Mouse (Mus musculus) kidney, embryonic 16.5 days (tissue): ENCODE data around the gene Exoc7. TPM values are rescaled to one million over a fixed set of nuclear protein-coding genes. Genes with fewer than 3 reads are reported as not detected.
"Not testable (repeated sequence)": the region's sequence is repeated elsewhere in the genome, so short reads cannot be mapped to it uniquely, and the experiment has no call there.

ENCODE experiments used
- ATAC-seq: fragments of 200-750 bp; cut with Nextera tagmentation; 2 replicates; pipeline ENCODE4 v1.8.0; 2017; ENCODE audit warnings: moderate TSS enrichment; ENCODE audit not compliant: low FRiP score, low TSS enrichment
- H3K27ac ChIP-seq: fragments of 300-500 bp; sonication (generic); 2 replicates; pipeline ENCODE4 v1.5.1; 2014; ENCODE audit warnings: low read length
- H3K27me3 ChIP-seq: fragments of 300-500 bp; sonication (generic); 2 replicates; pipeline ENCODE4 v1.6.1; 2014; ENCODE audit warnings: low read length, control low read depth, mixed read lengths; ENCODE audit not compliant: insufficient read depth
- H3K36me3 ChIP-seq: fragments of 300-500 bp; sonication (generic); 2 replicates; pipeline ENCODE4 v1.6.1; 2014; ENCODE audit warnings: low read length, control low read depth, mixed read lengths; ENCODE audit not compliant: insufficient read depth
- H3K4me1 ChIP-seq: fragments of 300-500 bp; sonication (generic); 2 replicates; pipeline ENCODE4 v1.6.1; 2014; ENCODE audit warnings: low read length, control low read depth, mixed read lengths; ENCODE audit not compliant: insufficient read depth
- H3K4me2 ChIP-seq: fragments of 300-500 bp; sonication (generic); replicated peaks from 2 replicates; pipeline ENCODE4 v1.6.1; 2014; ENCODE audit warnings: low read depth, low read length
- H3K4me3 ChIP-seq: fragments of 300-500 bp; sonication (generic); 2 replicates; pipeline ENCODE4 v1.5.1; 2014; ENCODE audit warnings: mild to moderate bottlenecking, low read length
- H3K9ac ChIP-seq: fragments of 300-500 bp; sonication (generic); replicated peaks from 2 replicates; pipeline ENCODE4 v1.6.1; 2014; ENCODE audit warnings: low read length
- H3K9me3 ChIP-seq: fragments of 300-500 bp; sonication (generic); 2 replicates; pipeline ENCODE4 v1.6.1; 2016; ENCODE audit warnings: low read length, control low read depth
- WGBS: fragments of 180-500 bp; shearing (Covaris S2); extraction: QIAGEN DNeasy Blood & Tissue Kit; methylation state at CpG from one replicate; pipeline ENCODE4 v1.1.7; 2014; 5-methylcytosine and 5-hydroxymethylcytosine counted together
- polyA plus RNA-seq: library from polyadenylated mRNA; unstranded; fragments of >200 nt; fragmentation: Nextera tagmentation; extraction: Ambion mirVana; gene quantifications from 2 replicates; pipeline ENCODE4 v1.2.1, GENCODE M21; 2015

The Exoc7 gene
- polyA plus RNA-seq, 1 experiment from 2014 or later: 71.5 TPM

DNA sequence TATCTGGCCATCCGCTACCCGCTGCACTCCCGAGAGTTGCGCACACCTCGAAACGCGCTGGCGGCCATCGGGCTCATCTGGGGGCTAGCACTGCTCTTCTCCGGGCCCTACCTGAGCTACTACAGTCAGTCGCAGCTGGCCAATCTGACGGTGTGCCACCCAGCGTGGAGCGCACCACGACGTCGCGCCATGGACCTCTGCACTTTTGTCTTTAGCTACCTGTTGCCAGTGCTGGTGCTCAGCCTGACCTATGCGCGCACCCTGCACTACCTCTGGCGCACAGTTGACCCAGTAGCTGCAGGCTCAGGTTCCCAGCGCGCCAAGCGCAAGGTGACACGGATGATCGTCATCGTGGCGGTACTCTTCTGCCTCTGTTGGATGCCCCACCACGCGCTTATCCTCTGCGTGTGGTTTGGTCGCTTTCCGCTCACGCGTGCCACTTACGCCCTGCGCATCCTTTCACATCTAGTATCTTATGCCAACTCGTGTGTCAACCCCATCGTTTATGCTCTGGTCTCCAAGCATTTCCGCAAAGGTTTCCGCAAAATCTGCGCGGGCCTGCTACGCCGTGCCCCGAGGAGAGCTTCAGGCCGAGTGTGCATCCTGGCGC is 24.0 kb downstream of the Exoc7 start:
- no peak for ATAC-seq
- 8% methylated on average over 48 of the region's 48 CpGs for WGBS
- Histone ChIP-seq H3K36me3 (0 out of 2 replicates have a peak, but pooled peaks cover under 1% of the 10 kb centered on the region), H3K9me3 (0 out of 2 replicates have a peak, but pooled peaks cover 7% of the 10 kb centered on the region), H3K27me3 (peaks cover 59% of the 10 kb centered on the region), H3K27ac (no peak overlapping the region), H3K4me3 (peak overlapping the region; percentile 24; the same call in 1 of the 2 replicates), H3K4me1 (peaks cover 22% of the 10 kb centered on the region), H3K9ac (no peak overlapping the region), H3K4me2 (no peak overlapping the region; the same call in 1 of the 2 replicates)

DNA sequence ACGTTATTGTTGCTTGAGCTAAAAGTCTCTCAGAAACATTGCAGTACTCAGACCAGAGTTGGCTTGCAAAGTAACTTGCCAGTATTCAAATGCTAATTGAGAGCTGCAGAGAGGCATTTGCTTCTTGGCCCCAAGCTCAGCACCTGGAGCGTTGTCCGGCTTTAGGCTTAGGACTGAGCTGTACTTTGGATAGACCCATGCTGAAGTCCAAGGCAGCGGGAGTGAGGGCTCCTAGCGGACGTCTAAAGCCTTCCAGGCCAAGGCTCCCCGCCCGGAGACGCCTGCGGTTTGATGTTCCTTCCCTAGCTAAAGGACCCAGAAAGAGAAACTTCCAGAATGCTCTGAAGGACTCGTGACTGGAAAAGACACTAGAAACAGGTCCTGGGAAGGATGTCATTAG is 24.9 kb downstream of the Exoc7 start:
- Histone ChIP-seq H3K9me3 (0 out of 2 replicates have a peak, but pooled peaks cover 7% of the 10 kb centered on the region), H3K27ac (no peak overlapping the region), H3K4me1 (peaks cover 22% of the 10 kb centered on the region), H3K27me3 (peaks cover 59% of the 10 kb centered on the region), H3K36me3 (no peaks in the 10 kb centered on the region), H3K4me3 (peak overlapping the region; percentile 16; the same call in 1 of the 2 replicates), H3K4me2 (no peak overlapping the region; the same call in 1 of the 2 replicates), H3K9ac (no peak overlapping the region)
- under 1% methylated on average over 11 of the region's 11 CpGs for WGBS
- no peak for ATAC-seq

GRCm38 (mm10) chr11:116281671-116282070 is 25.4 kb downstream of the Exoc7 start:
- 1% methylated on average over 18 of the region's 18 CpGs for WGBS
- peaks cover 22% of the 10 kb centered on the region for H3K4me1 ChIP-seq

GRCm38 (mm10) chr11:116280751-116281663 is 26.0 kb downstream of the Exoc7 start, which contains the start of gene Galr2:
TSS of gene Galr2 (plus strand) at chr11:116280939.
- Histone ChIP-seq H3K4me3 (peak within 1 kb of the TSS; percentile 28), H3K36me3 (no peaks in the 10 kb centered on the region), H3K4me1 (peaks cover 22% of the 10 kb centered on the region), H3K4me2 (peak within 1 kb of the TSS; percentile 51), H3K9me3 (0 out of 2 replicates have a peak, but pooled peaks cover 7% of the 10 kb centered on the region), H3K27ac (no peak within 1 kb of the TSS), H3K9ac (peak within 1 kb of the TSS; percentile 37), H3K27me3 (peaks cover 59% of the 10 kb centered on the region)
- WGBS: 5% methylated on average over 48 of the region's 48 CpGs
- ATAC-seq: no peak

More at GRCm38 (mm10) chr11:116281671-116282070, 25.4 kb downstream of the Exoc7 start:
- peak overlapping the region; percentile 37 for H3K9ac ChIP-seq
- H3K36me3 ChIP-seq: no peaks in the 10 kb centered on the region
- peak overlapping the region; percentile 28 for H3K4me3 ChIP-seq
- no peak for ATAC-seq
- H3K9me3 ChIP-seq: 0 out of 2 replicates have a peak, but pooled peaks cover 7% of the 10 kb centered on the region
- peak overlapping the region; percentile 51 for H3K4me2 ChIP-seq
- peaks cover 59% of the 10 kb centered on the region for H3K27me3 ChIP-seq
- H3K27ac ChIP-seq: no peak overlapping the region

GRCm38 (mm10) chr11:116277184-116277583 is 29.8 kb downstream of the Exoc7 start:
- not testable (repeated sequence) for H3K27ac ChIP-seq, H3K4me2 ChIP-seq, H3K9me3 ChIP-seq, ATAC-seq, H3K9ac ChIP-seq, H3K36me3 ChIP-seq, H3K4me3 ChIP-seq
- Histone ChIP-seq H3K4me1 (peaks cover 30% of the 10 kb centered on the region), H3K27me3 (peaks cover 27% of the 10 kb centered on the region)
- 97% methylated on average over 1 of the region's 1 CpGs for WGBS

DNA sequence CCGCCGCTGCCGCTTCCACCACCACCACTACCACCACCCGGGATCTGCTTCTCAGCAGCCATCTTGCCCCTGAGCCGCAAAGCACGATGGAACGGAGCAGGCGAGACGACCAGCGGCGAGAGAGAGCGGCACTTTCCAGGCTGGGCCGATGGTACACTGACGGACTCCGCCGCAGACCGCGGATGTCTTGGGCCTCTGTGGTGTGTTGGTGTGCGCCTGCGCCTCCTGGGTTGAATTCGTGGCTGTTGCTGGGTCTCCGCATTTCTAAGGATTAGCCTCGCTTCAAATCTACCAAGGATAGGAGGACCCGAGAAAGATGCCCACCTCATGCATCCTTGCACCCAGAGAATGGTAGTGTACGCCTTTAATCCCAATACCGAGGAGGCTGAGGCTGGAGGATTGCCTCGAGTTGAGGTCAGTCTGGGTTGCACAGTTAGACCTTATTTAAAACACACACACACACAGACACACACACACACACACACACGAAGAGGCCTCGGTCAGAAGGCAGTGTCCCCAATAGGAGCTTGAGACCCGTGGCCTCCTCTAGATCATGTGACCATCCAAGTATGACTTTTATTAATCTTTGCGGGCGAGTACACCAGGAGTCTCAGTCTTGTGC is 32.9 kb downstream of the Exoc7 start, which contains the start of gene Srp68:
TSS of gene Srp68 (minus strand) at position 173 of the 622 bp plus-strand sequence.
- Histone ChIP-seq H3K4me3 (peak within 1 kb of the TSS; percentile 82), H3K4me1 (peaks cover 22% of the 10 kb centered on the region), H3K36me3 (peaks cover 16% of the 10 kb centered on the region), H3K4me2 (peak within 1 kb of the TSS; percentile 74), H3K9ac (peak within 1 kb of the TSS; percentile 93), H3K27me3 (no peaks in the 10 kb centered on the region), H3K27ac (peak within 1 kb of the TSS; percentile 84), H3K9me3 (no peaks in the 10 kb centered on the region)
- 2% methylated on average over 30 of the region's 32 CpGs for WGBS
- ATAC-seq: peak; percentile 98

DNA sequence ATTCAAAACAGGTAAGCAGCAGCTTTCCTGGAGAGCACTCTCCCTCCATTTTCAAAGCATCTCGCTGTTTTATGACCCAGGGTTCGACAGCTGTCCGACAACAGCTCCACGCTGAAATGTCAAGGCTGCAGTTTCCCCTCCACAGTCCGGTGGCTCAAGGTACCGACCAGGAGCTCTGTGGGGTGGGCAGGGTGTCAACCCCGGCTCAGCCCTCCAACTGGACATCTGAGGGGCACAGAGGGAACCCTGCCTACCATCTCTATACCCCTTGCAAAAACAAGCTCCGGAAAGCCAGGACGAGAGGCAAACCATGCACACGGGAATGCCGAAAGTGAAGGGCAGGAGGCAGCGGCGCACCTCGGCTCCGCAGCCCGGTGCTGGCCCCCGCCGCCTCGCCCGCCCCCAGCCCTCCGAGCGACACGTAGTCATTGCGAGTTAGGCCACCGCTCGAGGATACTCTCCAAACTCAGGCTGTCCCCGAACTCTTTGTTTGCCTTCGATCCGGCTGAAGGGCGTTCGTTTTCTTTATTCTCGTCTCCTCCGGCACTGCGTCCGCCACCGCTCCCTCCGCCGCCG is 33.5 kb downstream of the Exoc7 start:
- 0% methylated on average over 34 of the region's 39 CpGs for WGBS
- Histone ChIP-seq H3K27me3 (no peaks in the 10 kb centered on the region), H3K27ac (peak overlapping the region; percentile 84), H3K9ac (peak overlapping the region; percentile 93), H3K4me3 (peak overlapping the region; percentile 82), H3K36me3 (peaks cover 21% of the 10 kb centered on the region), H3K9me3 (no peaks in the 10 kb centered on the region), H3K4me1 (peaks cover 22% of the 10 kb centered on the region), H3K4me2 (peak overlapping the region; percentile 74)
- 0 out of 2 replicates have a peak, but pooled peaks have one; percentile 30 for ATAC-seq

GRCm38 (mm10) chr11:116272589-116273468 is 34.2 kb downstream of the Exoc7 start:
- Histone ChIP-seq H3K27ac (no peak overlapping the region), H3K27me3 (no peaks in the 10 kb centered on the region), H3K4me2 (peak overlapping the region; percentile 74), H3K4me1 (peaks cover 22% of the 10 kb centered on the region), H3K9ac (peak overlapping the region; percentile 93), H3K9me3 (no peaks in the 10 kb centered on the region), H3K36me3 (peaks cover 28% of the 10 kb centered on the region), H3K4me3 (peak overlapping the region; percentile 82)
- 50% methylated on average over 12 of the region's 12 CpGs for WGBS
- no peak for ATAC-seq
